Mouse (Mus musculus): ENCODE data around the gene Tut1. TPM values are rescaled to one million over a fixed set of nuclear protein-coding genes. Genes with fewer than 3 reads are reported as not detected.

Gene Tut1
- total and polyA plus RNA-seq, 3 experiments = 54.6 to 68.2 TPM; not detected in 1

GRCm38 (mm10) chr19:8989066-8989566 lies 35.5 kb downstream of the Tut1 start, which contains the start of gene Ahnak:
Ahnak (plus strand) TSS chr19:8989284.
- DNase-seq (ENCODE audit: low read depth, low spot score) = peak; percentile 46
- TF ChIP-seq TAL1 (IDR thresholded peaks at IDR 0.05; ENCODE audit: low read length) = no peak
- TF ChIP-seq TBP (IDR thresholded peaks at IDR 0.05; ENCODE audit: low read depth, low read length) = no peak
- no peak for TF ChIP-seq KAT2A (conservative IDR thresholded peaks at IDR 0.05; ENCODE audit: low read depth, low read length)
- no peak for TF ChIP-seq MYB (IDR thresholded peaks at IDR 0.05; ENCODE audit: low read depth, low read length)
- no peak for TF ChIP-seq BHLHE40 (IDR thresholded peaks at IDR 0.05; ENCODE audit: borderline replicate concordance, low read depth, low read length)
- TF ChIP-seq GATA1 (IDR thresholded peaks at IDR 0.05; ENCODE audit: low read depth, low read length) = no peak
- no peak for TF ChIP-seq SMC3 (IDR thresholded peaks at IDR 0.05; ENCODE audit: low read depth, low read length)
- no peak for TF ChIP-seq GABPA (IDR thresholded peaks at IDR 0.05; ENCODE audit: low read depth, low read length)
- no peak for TF ChIP-seq TCF12 (IDR thresholded peaks at IDR 0.05; ENCODE audit: low read depth, low read length)
- TF ChIP-seq SIN3A (IDR thresholded peaks at IDR 0.05; ENCODE audit: low read length) = no peak
- TF ChIP-seq ELF1 (IDR thresholded peaks at IDR 0.05; ENCODE audit: low read depth, low read length) = no peak
- no peak for TF ChIP-seq HCFC1 (IDR thresholded peaks at IDR 0.05; ENCODE audit: low read depth, low read length)
- TF ChIP-seq USF2 (IDR thresholded peaks at IDR 0.05; ENCODE audit: borderline replicate concordance in 1 of 2, insufficient read depth in 1 of 2, low read depth in 1 of 2, low read length in 2 of 2) = no peak
- Histone ChIP-seq H3K79me2 (ENCODE audit: control insufficient read depth, insufficient read depth, low read length, poor library complexity) (no peaks in the 10 kb centered on the region), H3K4me1 (ENCODE audit: control insufficient read depth in 1 of 2, insufficient read depth in 2 of 2, low read length in 2 of 2) (peaks cover 4 to 18% of the 10 kb centered on the region in 2 experiments), H3K9ac (ENCODE audit: control insufficient read depth, low read depth, low read length, poor library complexity, severe bottlenecking) (peak within 1 kb of the TSS; percentile 55), H3K27me3 (ENCODE audit: control insufficient read depth in 1 of 2, insufficient read depth in 2 of 2, low read length in 2 of 2) (no peaks in the 10 kb centered on the region; a peak in 1 of 4 replicates), H3K36me3 (ENCODE audit: control insufficient read depth in 1 of 2, insufficient read depth in 2 of 2, low read length in 2 of 2) (peaks cover 0 to 6% of the 10 kb centered on the region in 2 experiments; a peak in 2 of 4 replicates), H3K4me3 (ENCODE audit: control insufficient read depth in 1 of 2, insufficient read depth in 1 of 2, low read depth in 2 of 2, low read length in 2 of 2) (peak within 1 kb of the TSS; percentile 45 to 67), H3K9me3 (replicated peaks; ENCODE audit: insufficient read depth, low read length) (no peaks in the 10 kb centered on the region), H3K27ac (ENCODE audit: control insufficient read depth, low read depth, low read length) (no peak within 1 kb of the TSS)

GRCm38 (mm10) chr19:8989567-8990431 lies 36.2 kb downstream of the Tut1 start:
- peaks cover 0 to 4% of the 10 kb centered on the region in 2 experiments; a peak in 1 of 4 replicates for H3K36me3 ChIP-seq (ENCODE audit: control insufficient read depth in 1 of 2, insufficient read depth in 2 of 2, low read length in 2 of 2)
- H3K9ac ChIP-seq (ENCODE audit: control insufficient read depth, low read depth, low read length, poor library complexity, severe bottlenecking) = peak overlapping the region; percentile 55
- TF ChIP-seq TBP (IDR thresholded peaks at IDR 0.05; ENCODE audit: low read depth, low read length) = no peak
- TF ChIP-seq MAZ (IDR thresholded peaks at IDR 0.05; ENCODE audit: low read depth, low read length) = 0 out of 2 replicates have a peak, but pooled peaks have one; percentile 38
- no peak for TF ChIP-seq RCOR1 (IDR thresholded peaks at IDR 0.05; ENCODE audit: low read depth, low read length)
- no peak for TF ChIP-seq TAL1 (IDR thresholded peaks at IDR 0.05; ENCODE audit: low read length)
- TF ChIP-seq UBTF (IDR thresholded peaks at IDR 0.05; ENCODE audit: borderline replicate concordance, insufficient read depth, low read depth, low read length) = no peak
- TF ChIP-seq POLR2AphosphoS5 (IDR thresholded peaks at IDR 0.05; ENCODE audit: borderline replicate concordance, low read depth, low read length) = no peak
- no peak for TF ChIP-seq NRF1 (IDR thresholded peaks at IDR 0.05; ENCODE audit: insufficient read depth, low read depth, low read length, poor library complexity, severe bottlenecking)
- TF ChIP-seq POLR2A (IDR thresholded peaks at IDR 0.05; ENCODE audit: control insufficient read depth in 1 of 2, insufficient read depth in 1 of 2, low read depth in 1 of 2, low read length in 2 of 2, poor library complexity in 1 of 2) = no peak
- TF ChIP-seq RAD21 (IDR thresholded peaks at IDR 0.05; ENCODE audit: low read depth, low read length) = no peak; the same call in 1 of the 2 replicates
- TF ChIP-seq ETS1 (IDR thresholded peaks at IDR 0.05; ENCODE audit: low read depth, low read length) = no peak
- no peak for TF ChIP-seq JUND (IDR thresholded peaks at IDR 0.05; ENCODE audit: low read depth, low read length)
- 0 out of 6 replicates have a peak, but pooled peaks of 1 of the 3 experiments have one; percentile 2 for TF ChIP-seq CTCF (IDR thresholded peaks at IDR 0.05 in 2 of 3, conservative IDR thresholded peaks at IDR 0.05 in 1 of 3; ENCODE audit: control insufficient read depth in 1 of 3, insufficient read depth in 1 of 3, low read depth in 2 of 3, low read length in 3 of 3, poor library complexity in 1 of 3, severe bottlenecking in 1 of 3)
- no peak for TF ChIP-seq EP300 (IDR thresholded peaks at IDR 0.05; ENCODE audit: low read depth in 1 of 2, low read length in 2 of 2)
- TF ChIP-seq MEF2A (IDR thresholded peaks at IDR 0.05; ENCODE audit: extremely low read depth, insufficient replicate concordance, low read depth, low read length, poor library complexity, severe bottlenecking) = no peak
- TF ChIP-seq NELFE (IDR thresholded peaks at IDR 0.05; ENCODE audit: low read depth, low read length) = no peak
- TF ChIP-seq ELF1 (IDR thresholded peaks at IDR 0.05; ENCODE audit: low read depth, low read length) = no peak
- TF ChIP-seq BHLHE40 (IDR thresholded peaks at IDR 0.05; ENCODE audit: borderline replicate concordance, low read depth, low read length) = no peak
- TF ChIP-seq GATA1 (IDR thresholded peaks at IDR 0.05; ENCODE audit: low read depth, low read length) = no peak
- TF ChIP-seq ZC3H11A (IDR thresholded peaks at IDR 0.05; ENCODE audit: low read depth, low read length) = no peak
- TF ChIP-seq SIN3A (IDR thresholded peaks at IDR 0.05; ENCODE audit: low read length) = 0 out of 2 replicates have a peak, but pooled peaks have one; percentile 52
- no peak overlapping the region for H3K27ac ChIP-seq (ENCODE audit: control insufficient read depth, low read depth, low read length)
- no peaks in the 10 kb centered on the region for H3K79me2 ChIP-seq (ENCODE audit: control insufficient read depth, insufficient read depth, low read length, poor library complexity)
- no peaks in the 10 kb centered on the region for H3K9me3 ChIP-seq (replicated peaks; ENCODE audit: insufficient read depth, low read length)
- H3K4me3 ChIP-seq (ENCODE audit: control insufficient read depth in 1 of 2, insufficient read depth in 1 of 2, low read depth in 2 of 2, low read length in 2 of 2) = peak overlapping the region; percentile 45 to 67
- no peaks in the 10 kb centered on the region; a peak in 1 of 4 replicates for H3K27me3 ChIP-seq (ENCODE audit: control insufficient read depth in 1 of 2, insufficient read depth in 2 of 2, low read length in 2 of 2)
- DNase-seq (ENCODE audit: low read depth, low spot score) = peak; percentile 58
- peaks cover 4 to 13% of the 10 kb centered on the region in 2 experiments for H3K4me1 ChIP-seq (ENCODE audit: control insufficient read depth in 1 of 2, insufficient read depth in 2 of 2, low read length in 2 of 2)

All from MEL (cell line).